Mouse (Mus musculus): ENCODE measurements at regions not wholly inside any gene's neighbourhood (a gene's known extent, or its start where the extent isn't known, plus 50 kb on each side); places are given as distances from the start of the nearest gene placed in this dataset.

- no peaks in the 10 kb centered on the region for H3K27me3 ChIP-seq (ENCODE audit: control insufficient read depth, insufficient read depth, low read length)
- no peak overlapping the region for H3K27ac ChIP-seq (ENCODE audit: insufficient read depth, low read length)
- DNase-seq, result no peak
- 35% methylated on average over 13 of the region's 13 CpGs for WGBS
- H3K4me3 ChIP-seq (replicated peaks; ENCODE audit: insufficient read depth, low read depth, low read length), result no peak overlapping the region
- no peaks in the 10 kb centered on the region for H3K4me1 ChIP-seq (ENCODE audit: control insufficient read depth, insufficient read depth, low read length)
- TF ChIP-seq POLR2A (IDR thresholded peaks at IDR 0.05; ENCODE audit: borderline replicate concordance, insufficient read depth, low read length) (no peak), CTCF (IDR thresholded peaks at IDR 0.05; ENCODE audit: borderline replicate concordance, insufficient read depth, low read depth, low read length) (no peak)
These were observed 118.7 kb downstream of the Tmem26 start for GRCm38 (mm10) chr10:68842023-68842735.

DNA sequence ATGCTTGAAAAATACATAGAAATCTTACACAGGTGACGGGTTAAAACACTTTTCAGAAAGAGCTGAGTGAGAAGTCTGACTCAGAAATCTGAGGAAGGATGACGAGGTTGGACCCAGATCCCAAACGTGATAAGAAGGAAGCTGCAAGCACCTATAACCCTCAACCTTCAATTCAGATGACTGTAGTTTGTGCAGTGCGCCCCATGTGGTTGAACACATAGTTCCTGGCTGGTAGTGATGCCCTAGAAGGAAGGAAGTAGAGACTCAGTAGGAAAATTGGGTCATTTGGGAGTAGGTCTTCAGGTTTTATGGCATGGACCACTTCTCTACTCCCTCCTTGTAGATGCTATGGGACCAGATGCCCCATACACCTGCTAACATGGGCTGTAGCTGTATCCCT is 120.6 kb downstream of the Tmem26 start:
- 86% methylated on average over 4 of the region's 4 CpGs for WGBS
- no peaks in the 10 kb centered on the region for H3K27me3 ChIP-seq (ENCODE audit: control insufficient read depth, insufficient read depth, low read length)
- no peak overlapping the region for H3K27ac ChIP-seq (ENCODE audit: insufficient read depth, low read length)
- no peak for TF ChIP-seq CTCF (IDR thresholded peaks at IDR 0.05; ENCODE audit: borderline replicate concordance, insufficient read depth, low read depth, low read length)
- TF ChIP-seq POLR2A (IDR thresholded peaks at IDR 0.05; ENCODE audit: borderline replicate concordance, insufficient read depth, low read length), result no peak
- no peak for DNase-seq
- no peaks in the 10 kb centered on the region for H3K4me1 ChIP-seq (ENCODE audit: control insufficient read depth, insufficient read depth, low read length)
- no peak overlapping the region for H3K4me3 ChIP-seq (replicated peaks; ENCODE audit: insufficient read depth, low read depth, low read length)

GRCm38 (mm10) chr10:68844596-68844995 is 121.2 kb downstream of the Tmem26 start:
- H3K4me3 ChIP-seq (replicated peaks; ENCODE audit: insufficient read depth, low read depth, low read length), result no peak overlapping the region
- DNase-seq, result no peak
- no peak overlapping the region for H3K27ac ChIP-seq (ENCODE audit: insufficient read depth, low read length)
- H3K4me1 ChIP-seq (ENCODE audit: control insufficient read depth, insufficient read depth, low read length), result no peaks in the 10 kb centered on the region
- WGBS, result 91% methylated on average over 8 of the region's 8 CpGs
- TF ChIP-seq CTCF (IDR thresholded peaks at IDR 0.05; ENCODE audit: borderline replicate concordance, insufficient read depth, low read depth, low read length), result no peak
- no peak for TF ChIP-seq POLR2A (IDR thresholded peaks at IDR 0.05; ENCODE audit: borderline replicate concordance, insufficient read depth, low read length)
- no peaks in the 10 kb centered on the region for H3K27me3 ChIP-seq (ENCODE audit: control insufficient read depth, insufficient read depth, low read length)

DNA sequence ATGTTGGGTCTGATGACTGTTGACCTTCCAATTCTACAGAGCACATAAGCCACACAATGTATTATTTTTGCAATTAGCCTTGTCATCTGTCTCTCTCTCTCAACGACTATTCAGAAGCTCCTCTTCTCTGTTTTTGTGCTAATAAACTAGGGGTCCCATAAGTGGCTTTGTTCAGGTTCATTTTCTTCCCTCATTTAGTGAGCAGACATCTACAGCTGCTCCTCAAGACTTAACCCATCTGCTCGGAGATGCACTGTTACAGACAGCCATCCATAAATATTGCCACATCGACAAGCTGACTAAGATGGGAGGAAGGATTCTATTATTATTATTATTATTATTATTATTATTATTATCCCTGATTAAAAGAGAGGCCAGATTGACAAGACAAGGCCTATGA is 127.7 kb downstream of the Tmem26 start:
- no peak for DNase-seq
- no peak overlapping the region for H3K27ac ChIP-seq (ENCODE audit: insufficient read depth, low read length)
- H3K4me3 ChIP-seq (replicated peaks; ENCODE audit: insufficient read depth, low read depth, low read length), result no peak overlapping the region
- H3K27me3 ChIP-seq (ENCODE audit: control insufficient read depth, insufficient read depth, low read length), result no peaks in the 10 kb centered on the region
- WGBS, result 80% methylated on average over 3 of the region's 3 CpGs
- no peaks in the 10 kb centered on the region for H3K4me1 ChIP-seq (ENCODE audit: control insufficient read depth, insufficient read depth, low read length)
- TF ChIP-seq POLR2A (IDR thresholded peaks at IDR 0.05; ENCODE audit: borderline replicate concordance, insufficient read depth, low read length) (no peak), CTCF (IDR thresholded peaks at IDR 0.05; ENCODE audit: borderline replicate concordance, insufficient read depth, low read depth, low read length) (no peak)

DNA sequence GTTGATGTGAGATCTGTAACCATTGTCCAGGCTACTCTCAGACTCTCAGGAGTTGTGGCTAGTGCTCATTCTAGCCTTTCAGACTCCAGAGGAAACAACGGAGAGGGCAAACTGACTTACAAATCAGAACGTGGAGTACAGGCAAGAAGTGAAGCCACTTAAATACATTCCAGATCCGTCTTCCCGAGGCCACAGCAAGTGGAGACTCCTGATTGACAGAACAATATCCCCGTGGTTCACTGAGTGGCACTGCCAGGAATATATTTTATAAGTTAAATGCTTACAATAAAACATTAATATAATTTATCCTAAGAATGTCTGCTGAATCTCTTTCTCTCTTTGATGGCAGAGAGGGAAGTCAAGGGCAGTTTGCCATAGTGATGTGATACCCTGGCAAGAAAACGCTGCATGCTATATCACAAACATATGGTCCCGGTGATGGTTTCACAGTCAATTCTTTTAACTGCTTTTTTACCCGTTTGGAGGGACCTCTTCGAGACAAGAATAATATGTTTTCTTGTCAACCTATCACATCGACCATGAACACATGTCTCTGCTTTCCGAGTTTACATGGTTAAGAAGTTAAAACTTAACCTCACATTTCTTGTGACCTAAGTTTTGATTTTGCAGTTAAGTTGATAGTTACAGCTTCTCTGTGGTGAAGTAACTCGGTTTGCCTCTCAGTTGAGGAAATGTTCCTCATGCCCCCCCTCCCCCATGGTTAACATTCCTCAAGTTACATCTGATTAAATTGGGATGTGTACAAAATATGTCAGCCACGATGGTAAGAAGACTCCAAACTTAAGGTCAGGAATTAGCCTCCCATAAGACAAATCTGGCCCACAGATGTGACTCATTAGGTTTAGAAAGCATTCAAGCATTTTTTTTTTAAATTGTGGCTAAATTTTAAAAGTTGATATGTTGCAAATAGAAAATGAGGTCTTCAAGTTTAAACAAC is 132.8 kb downstream of the Tmem26 start:
- TF ChIP-seq CTCF (IDR thresholded peaks at IDR 0.05; ENCODE audit: borderline replicate concordance, insufficient read depth, low read depth, low read length), result no peak
- 39% methylated on average over 13 of the region's 13 CpGs for WGBS
- Histone ChIP-seq H3K4me3 (replicated peaks; ENCODE audit: insufficient read depth, low read depth, low read length) (no peak overlapping the region), H3K4me1 (ENCODE audit: control insufficient read depth, insufficient read depth, low read length) (no peaks in the 10 kb centered on the region), H3K27me3 (ENCODE audit: control insufficient read depth, insufficient read depth, low read length) (no peaks in the 10 kb centered on the region), H3K27ac (ENCODE audit: insufficient read depth, low read length) (no peak overlapping the region)
- DNase-seq, result no peak

DNA sequence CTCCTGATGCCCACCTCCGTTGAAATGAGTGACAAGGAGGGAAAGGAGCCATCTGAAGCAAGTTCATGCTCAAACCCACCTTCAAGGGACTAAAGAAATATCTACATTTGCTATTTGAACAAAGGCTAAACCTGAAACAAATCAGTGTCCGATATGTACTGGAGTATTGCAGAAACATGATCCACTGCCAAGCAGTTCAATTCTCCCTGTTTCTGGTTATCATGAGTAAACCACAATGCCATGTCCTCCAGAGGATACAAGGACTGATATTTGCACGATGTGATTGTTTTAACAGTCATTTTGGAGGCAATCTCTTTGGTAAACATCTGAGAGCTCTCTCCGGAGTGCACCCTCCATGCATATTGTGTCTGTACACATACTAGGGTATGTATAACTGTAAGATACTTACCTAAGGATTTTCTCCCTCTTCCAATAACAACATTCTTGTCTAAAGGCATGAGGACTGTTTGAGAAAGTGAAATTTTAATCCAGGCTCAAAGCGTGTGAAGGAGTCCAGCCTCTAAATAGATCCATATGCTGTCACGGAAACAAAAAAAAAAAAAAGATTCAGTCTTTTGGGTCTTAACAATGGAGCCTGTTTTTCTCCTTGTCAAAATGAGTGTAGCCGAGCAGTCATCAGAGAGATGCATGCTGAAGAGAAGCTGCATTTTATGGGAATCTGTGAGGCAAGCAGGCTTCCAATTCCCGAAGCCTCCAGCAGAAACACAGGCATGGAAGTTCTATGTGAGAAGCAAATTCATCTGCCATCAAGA is 141.3 kb downstream of the Tmem26 start:
- H3K4me1 ChIP-seq (ENCODE audit: control insufficient read depth, insufficient read depth, low read length), result no peaks in the 10 kb centered on the region
- no peak overlapping the region for H3K4me3 ChIP-seq (replicated peaks; ENCODE audit: insufficient read depth, low read depth, low read length)
- no peak for TF ChIP-seq CTCF (IDR thresholded peaks at IDR 0.05; ENCODE audit: borderline replicate concordance, insufficient read depth, low read depth, low read length)
- no peak for TF ChIP-seq POLR2A (IDR thresholded peaks at IDR 0.05; ENCODE audit: borderline replicate concordance, insufficient read depth, low read length)
- H3K27me3 ChIP-seq (ENCODE audit: control insufficient read depth, insufficient read depth, low read length), result no peaks in the 10 kb centered on the region
- H3K27ac ChIP-seq (ENCODE audit: insufficient read depth, low read length), result no peak overlapping the region
- WGBS, result 40% methylated on average over 8 of the region's 8 CpGs
- no peak for DNase-seq

DNA sequence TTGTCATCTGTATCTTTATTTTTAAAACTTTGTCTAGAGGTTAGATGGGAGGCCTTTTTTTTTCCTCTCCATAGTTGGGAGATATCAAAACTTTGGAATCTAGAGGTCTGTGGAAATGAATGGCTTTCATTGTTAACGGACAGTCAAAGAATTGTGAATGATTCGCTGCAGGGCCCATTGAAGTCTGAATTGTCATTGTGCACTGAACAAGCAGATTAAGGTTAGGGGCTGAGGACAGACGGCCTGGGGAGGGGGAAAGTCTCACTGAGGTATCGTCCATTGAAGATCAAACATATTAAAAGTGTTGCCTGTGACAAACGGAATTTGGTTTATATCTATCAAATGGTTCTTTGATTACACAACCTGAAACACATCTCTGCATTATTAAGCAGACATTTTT is 142.3 kb downstream of the Tmem26 start:
- H3K4me1 ChIP-seq (ENCODE audit: control insufficient read depth, insufficient read depth, low read length), result no peaks in the 10 kb centered on the region
- no peak overlapping the region for H3K27ac ChIP-seq (ENCODE audit: insufficient read depth, low read length)
- no peak for DNase-seq
- no peak for TF ChIP-seq CTCF (IDR thresholded peaks at IDR 0.05; ENCODE audit: borderline replicate concordance, insufficient read depth, low read depth, low read length)
- TF ChIP-seq POLR2A (IDR thresholded peaks at IDR 0.05; ENCODE audit: borderline replicate concordance, insufficient read depth, low read length), result no peak
- no peak overlapping the region for H3K4me3 ChIP-seq (replicated peaks; ENCODE audit: insufficient read depth, low read depth, low read length)
- H3K27me3 ChIP-seq (ENCODE audit: control insufficient read depth, insufficient read depth, low read length), result no peaks in the 10 kb centered on the region
- WGBS, result 25% methylated on average over 5 of the region's 5 CpGs

Measured in cerebellum, adult 2 months (tissue).